Comparison of ENCODE assay signal across 8 mouse cellular contexts in genomic region chr10:88146187-88146586, GRCm38 (mm10). TPM values are rescaled to one million over a fixed set of nuclear protein-coding genes. Genes with fewer than 3 reads are reported as not detected.
DNase-seq lines count a peak whose midpoint lies in the region; ATAC-seq and TF ChIP-seq lines count a peak whose summit lies in the region.

No protein-coding gene starts in this region.

- H3K4me2 ChIP-seq in hindbrain, embryonic 13.5 days: peak overlapping the region; percentile 90
- H3K4me2 ChIP-seq in midbrain, embryonic 13.5 days (replicated peaks): peak overlapping the region; percentile 89

- TF ChIP-seq POLR2A in kidney, adult 2 months (IDR thresholded peaks at IDR 0.05; ENCODE audit: low read depth, low read length): no peak

- 10% methylated on average over 7 of the region's 7 CpGs for WGBS in kidney, adult 2 months
- 21% methylated on average over 7 of the region's 7 CpGs for WGBS in hindbrain, embryonic 13.5 days
- 17% methylated on average over 7 of the region's 7 CpGs for WGBS in midbrain, embryonic 13.5 days

- DNase-seq in kidney, adult 2 months: no peak
- DNase-seq in kidney, adult 11 months: no peak
- no peak for DNase-seq in urinary bladder, adult 2 months (ENCODE audit: low spot score)
- DNase-seq in frontal cortex, adult 2 months (ENCODE audit: extremely low spot score in 1 of 2, low spot score in 1 of 2): no peak
- DNase-seq in layer of hippocampus, adult 11-12 months (ENCODE audit: low spot score): no peak

- ATAC-seq in hindbrain, embryonic 13.5 days (ENCODE audit: low FRiP score): peak; percentile 11; the same call in 1 of the 2 replicates
- ATAC-seq in midbrain, embryonic 13.5 days: peak; percentile 26; the same call in 1 of the 2 replicates

- H3K4me3 ChIP-seq in kidney, adult 2 months (ENCODE audit: insufficient read depth, low read depth, low read length): peak overlapping the region; percentile 57
- peak overlapping the region; percentile 97 for H3K4me3 ChIP-seq in brown adipose tissue, adult 24 weeks (ENCODE audit: insufficient read depth, low read depth, low read length)
- peak overlapping the region; percentile 81 for H3K4me3 ChIP-seq in hindbrain, embryonic 13.5 days
- H3K4me3 ChIP-seq in midbrain, embryonic 13.5 days (replicated peaks): peak overlapping the region; percentile 77

- no peaks in the 10 kb centered on the region for H3K27me3 ChIP-seq in kidney, adult 2 months (replicated peaks; ENCODE audit: control insufficient read depth, insufficient read depth, low read length)
- no peaks in the 10 kb centered on the region for H3K27me3 ChIP-seq in hindbrain, embryonic 13.5 days
- no peaks in the 10 kb centered on the region for H3K27me3 ChIP-seq in midbrain, embryonic 13.5 days

- H3K9me3 ChIP-seq in hindbrain, embryonic 13.5 days: no peaks in the 10 kb centered on the region
- no peaks in the 10 kb centered on the region for H3K9me3 ChIP-seq in midbrain, embryonic 13.5 days

- H3K4me1 ChIP-seq in kidney, adult 2 months (ENCODE audit: control insufficient read depth, insufficient read depth, low read length): no peaks in the 10 kb centered on the region
- no peaks in the 10 kb centered on the region for H3K4me1 ChIP-seq in brown adipose tissue, adult 24 weeks (ENCODE audit: control insufficient read depth, insufficient read depth, insufficient read length, low read length)
- H3K4me1 ChIP-seq in hindbrain, embryonic 13.5 days (replicated peaks): peaks cover 17% of the 10 kb centered on the region
- H3K4me1 ChIP-seq in midbrain, embryonic 13.5 days (replicated peaks): peaks cover 30% of the 10 kb centered on the region

- H3K27ac ChIP-seq in kidney, adult 2 months (ENCODE audit: insufficient read depth, low read depth, low read length): no peak overlapping the region
- no peak overlapping the region for H3K27ac ChIP-seq in brown adipose tissue, adult 24 weeks (replicated peaks; ENCODE audit: low read depth, low read length)
- H3K27ac ChIP-seq in hindbrain, embryonic 13.5 days: no peak overlapping the region
- H3K27ac ChIP-seq in midbrain, embryonic 13.5 days: no peak overlapping the region

- TF ChIP-seq CTCF in kidney, adult 2 months (conservative IDR thresholded peaks at IDR 0.05; ENCODE audit: insufficient read depth, insufficient read length, low read depth, low read length): no peak

- H3K9ac ChIP-seq in hindbrain, embryonic 13.5 days: peak overlapping the region; percentile 84
- peak overlapping the region; percentile 77 for H3K9ac ChIP-seq in midbrain, embryonic 13.5 days (replicated peaks)

- H3K36me3 ChIP-seq in kidney, adult 2 months (ENCODE audit: control insufficient read depth, insufficient read depth, low read length): no peaks in the 10 kb centered on the region
- peaks cover 18% of the 10 kb centered on the region for H3K36me3 ChIP-seq in hindbrain, embryonic 13.5 days
- peaks cover 15% of the 10 kb centered on the region for H3K36me3 ChIP-seq in midbrain, embryonic 13.5 days

RNA-seq across cellular contexts. Expression of gene Parpbp, which starts 0.6 kb away (rescaled TPM):
- polyA plus RNA-seq in kidney, adult 2 months (2012; rRNA removed): 0.06 and 0.16 TPM in 2 replicates
- 0.71 TPM in 1 of 2 replicates, not detected in the other for polyA plus RNA-seq in brown adipose tissue, adult 24 weeks (2012; ENCODE audit: insufficient read depth, insufficient read length, missing spikeins)
- 3.0 TPM in 2 replicates for polyA plus RNA-seq in hindbrain, embryonic 13.5 days (2015; fragmentation: Nextera tagmentation; extraction: Ambion mirVana)
- 4.9 and 5.8 TPM in 2 replicates for polyA plus RNA-seq in midbrain, embryonic 13.5 days (2015; fragmentation: Nextera tagmentation; extraction: Ambion mirVana)
- polyA plus RNA-seq in urinary bladder, adult 2 months (2012; rRNA removed): 0.46 and 0.58 TPM in 2 replicates
- polyA plus RNA-seq in frontal cortex, adult 2 months (2012; rRNA removed): 0.20 and 0.34 TPM in 2 replicates

RNA-seq across cellular contexts. Expression of gene Nup37, which starts 0.6 kb away (rescaled TPM):
- 4.8 and 7.1 TPM in 2 replicates for polyA plus RNA-seq in kidney, adult 2 months (2012; rRNA removed)
- 11.7 and 15.0 TPM in 2 replicates for polyA plus RNA-seq in brown adipose tissue, adult 24 weeks (2012; ENCODE audit: insufficient read depth, insufficient read length, missing spikeins)
- 33.4 and 34.3 TPM in 2 replicates for polyA plus RNA-seq in hindbrain, embryonic 13.5 days (2015; fragmentation: Nextera tagmentation; extraction: Ambion mirVana)
- polyA plus RNA-seq in midbrain, embryonic 13.5 days (2015; fragmentation: Nextera tagmentation; extraction: Ambion mirVana): 43.8 and 43.9 TPM in 2 replicates
- 13.8 and 17.4 TPM in 2 replicates for polyA plus RNA-seq in urinary bladder, adult 2 months (2012; rRNA removed)
- 7.3 and 8.2 TPM in 2 replicates for polyA plus RNA-seq in frontal cortex, adult 2 months (2012; rRNA removed)

RNA-seq across cellular contexts. Expression of gene Washc3, which starts 54.7 kb away (rescaled TPM):
- polyA plus RNA-seq in kidney, adult 2 months (2012; rRNA removed): 23.6 and 25.4 TPM in 2 replicates
- polyA plus RNA-seq in brown adipose tissue, adult 24 weeks (2012; ENCODE audit: insufficient read depth, insufficient read length, missing spikeins): 67.1 and 88.3 TPM in 2 replicates
- polyA plus RNA-seq in hindbrain, embryonic 13.5 days (2015; fragmentation: Nextera tagmentation; extraction: Ambion mirVana): 42.0 and 46.2 TPM in 2 replicates
- 45.1 and 49.0 TPM in 2 replicates for polyA plus RNA-seq in midbrain, embryonic 13.5 days (2015; fragmentation: Nextera tagmentation; extraction: Ambion mirVana)
- polyA plus RNA-seq in urinary bladder, adult 2 months (2012; rRNA removed): 47.0 and 50.1 TPM in 2 replicates
- 21.4 and 23.1 TPM in 2 replicates for polyA plus RNA-seq in frontal cortex, adult 2 months (2012; rRNA removed)

RNA-seq across cellular contexts. Expression of gene Pmch, which starts 55.3 kb away (rescaled TPM):
- polyA plus RNA-seq in kidney, adult 2 months (2012; rRNA removed): not detected in 2 replicates
- polyA plus RNA-seq in brown adipose tissue, adult 24 weeks (2012; ENCODE audit: insufficient read depth, insufficient read length, missing spikeins): not detected in 2 replicates
- polyA plus RNA-seq in hindbrain, embryonic 13.5 days (2015; fragmentation: Nextera tagmentation; extraction: Ambion mirVana): 0.54 and 2.4 TPM in 2 replicates
- polyA plus RNA-seq in midbrain, embryonic 13.5 days (2015; fragmentation: Nextera tagmentation; extraction: Ambion mirVana): 12.2 and 43.4 TPM in 2 replicates
- not detected in 2 replicates for polyA plus RNA-seq in urinary bladder, adult 2 months (2012; rRNA removed)
- 0.25 and 0.70 TPM in 2 replicates for polyA plus RNA-seq in frontal cortex, adult 2 months (2012; rRNA removed)
